Mouse (Mus musculus): Measurements from ENCODE around the gene Ttc23l. TPM values are rescaled to one million over a fixed set of nuclear protein-coding genes. Genes with fewer than 3 reads are reported as not detected.
"Not testable (repeated sequence)": the region's sequence is repeated elsewhere in the genome, so short reads cannot be mapped to it uniquely, and the experiment has no call there.

Gene Ttc23l
- total RNA-seq, 2 experiments from 2014 or later: not detected

- DNase-seq (ENCODE audit: low spot score in 2 of 2): no peak
Measured at GRCm38 (mm10) chr15:10525896-10526295, 32.6 kb downstream of the Ttc23l start.

- DNase-seq (ENCODE audit: low spot score in 2 of 2): no peak
Measured at GRCm38 (mm10) chr15:10515166-10515565, 43.3 kb downstream of the Ttc23l start.

- DNase-seq (ENCODE audit: low spot score in 2 of 2): peak in 1 of 2 experiments; percentile 39
Measured at GRCm38 (mm10) chr15:10506099-10506498, 52.4 kb downstream of the Ttc23l start.

DNA sequence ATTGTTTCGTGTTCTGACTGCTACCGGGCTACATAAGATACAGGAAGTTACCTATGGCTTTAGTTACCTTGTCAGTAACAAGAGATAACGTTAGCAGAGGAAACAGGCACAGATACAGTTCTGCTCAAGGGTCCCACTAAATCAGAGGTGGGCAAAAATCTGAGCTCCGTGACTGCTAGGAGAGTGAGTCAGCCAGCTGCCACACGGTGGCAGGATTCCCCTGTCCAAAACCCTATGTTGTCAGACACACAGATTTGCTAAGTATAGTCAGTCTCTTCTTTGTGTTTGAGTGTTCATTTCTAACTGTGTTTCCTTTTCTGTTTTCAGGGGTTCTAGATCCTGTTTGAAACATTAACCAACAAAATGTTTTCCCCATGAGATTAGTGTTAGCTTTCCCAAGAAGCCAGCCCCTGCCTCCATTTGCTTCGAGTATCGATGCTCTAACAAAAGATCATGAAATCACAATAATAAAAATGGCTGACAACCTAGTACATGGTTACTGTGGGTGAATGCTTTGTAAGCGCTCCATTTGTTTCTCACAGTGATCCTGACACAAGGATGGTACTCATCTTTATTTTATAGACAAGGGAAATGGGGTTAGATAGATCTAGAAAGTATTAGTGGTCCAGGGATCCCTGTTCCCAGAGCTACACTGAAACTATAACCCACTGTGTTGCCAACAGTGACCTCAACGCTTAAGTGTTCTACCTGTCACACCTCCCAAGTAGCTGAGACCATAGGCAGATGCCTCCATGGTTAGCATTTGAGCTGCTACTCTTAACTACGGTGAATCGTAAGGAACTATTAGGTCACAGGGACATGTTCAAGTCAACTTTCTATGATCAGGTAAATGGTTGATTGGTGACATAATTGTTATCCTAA lies 57.4 kb downstream of the Ttc23l start:
- peak; percentile 34 to 56 for DNase-seq (ENCODE audit: low spot score in 2 of 2)

DNA sequence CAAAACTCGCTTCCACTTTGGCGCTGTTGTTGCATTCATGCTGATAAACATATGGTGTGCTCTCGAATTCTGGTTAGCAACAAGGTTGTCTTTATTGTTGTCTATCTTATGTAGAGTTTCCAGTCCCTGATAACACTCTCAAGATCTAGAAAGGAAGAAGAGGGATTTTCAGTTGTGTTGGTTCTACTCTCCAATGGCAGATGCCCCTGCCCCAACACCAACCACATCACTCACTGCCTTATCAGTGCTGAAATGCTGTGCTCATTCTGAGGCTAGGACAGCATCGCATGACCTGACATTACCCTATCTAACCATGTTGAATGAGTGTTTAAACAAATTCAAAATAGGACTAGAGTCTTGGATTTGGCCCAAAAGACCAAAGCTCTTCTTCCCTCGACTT lies 58.4 kb downstream of the Ttc23l start:
- DNase-seq (ENCODE audit: low spot score in 2 of 2): no peak

GRCm38 (mm10) chr15:10499593-10499992 lies 58.9 kb downstream of the Ttc23l start:
- no peak for DNase-seq (ENCODE audit: low spot score in 2 of 2)

DNA sequence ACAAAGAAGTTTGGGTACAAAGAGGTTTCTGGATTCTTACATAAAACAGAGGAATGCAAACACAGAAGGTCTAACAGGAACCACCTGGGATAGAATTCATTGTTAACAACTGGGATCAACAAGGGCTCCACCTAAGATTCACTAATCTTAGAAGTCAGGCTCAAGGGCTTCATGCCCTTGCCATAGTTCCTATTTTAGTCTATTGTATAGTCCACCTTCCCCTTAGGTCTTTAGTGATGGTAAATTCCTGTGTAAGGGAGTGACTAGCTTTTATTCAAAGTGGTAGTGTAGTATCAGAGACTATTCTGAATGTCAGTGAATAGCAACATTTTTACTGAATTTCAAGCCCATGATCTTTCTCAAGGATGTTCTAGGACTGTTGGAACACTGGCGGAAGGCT lies 61.8 kb downstream of the Ttc23l start:
- not testable (repeated sequence) for DNase-seq (ENCODE audit: low spot score in 2 of 2)

GRCm38 (mm10) chr15:10495944-10496343 lies 62.5 kb downstream of the Ttc23l start:
- DNase-seq (ENCODE audit: low spot score in 2 of 2): no peak

GRCm38 (mm10) chr15:10490101-10490500 lies 68.4 kb downstream of the Ttc23l start:
- no peak for DNase-seq (ENCODE audit: low spot score in 2 of 2)

DNA sequence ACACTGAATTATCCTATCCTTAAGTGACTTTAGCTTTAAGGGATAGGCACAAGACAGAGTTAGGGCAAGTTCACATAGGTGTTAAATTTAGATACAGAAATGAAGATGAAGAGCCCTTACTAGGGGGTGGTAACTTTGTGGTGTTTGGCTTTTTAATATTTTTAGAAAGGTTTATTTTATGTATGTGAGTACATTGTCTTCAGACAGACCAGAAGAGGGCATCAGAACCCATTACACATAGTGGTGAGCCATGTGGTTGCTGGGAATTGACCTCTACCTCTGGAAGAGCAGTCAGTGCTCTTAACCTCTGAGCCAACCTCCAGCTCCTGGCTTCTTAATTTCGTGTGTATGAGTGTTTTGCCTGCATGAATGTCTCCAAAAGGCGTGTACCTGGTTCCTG lies 71.2 kb downstream of the Ttc23l start:
- DNase-seq (ENCODE audit: low spot score in 2 of 2): no peak

DNA sequence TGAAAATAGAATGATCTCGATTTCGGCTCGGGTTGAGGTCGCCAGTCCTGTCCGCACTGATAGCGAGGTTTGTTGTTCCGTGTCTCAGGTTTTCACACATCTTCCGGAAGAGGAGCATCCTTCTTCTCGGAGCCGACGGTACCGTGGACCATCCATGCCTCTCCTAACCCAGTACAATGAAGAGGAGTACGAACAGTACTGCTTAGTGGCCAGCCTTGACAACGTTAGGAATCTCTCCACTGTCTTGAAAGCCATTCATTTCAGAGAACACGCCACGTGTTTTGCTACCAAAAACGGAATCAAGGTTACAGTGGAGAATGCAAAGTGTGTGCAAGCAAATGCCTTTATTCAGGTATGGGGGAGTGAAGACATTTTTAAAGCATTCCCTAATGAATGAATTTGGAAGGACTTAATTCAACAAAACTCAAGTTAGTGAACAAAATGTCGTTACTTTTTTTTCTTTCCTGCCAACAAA lies 72.1 kb downstream of the Ttc23l start:
- no peak for DNase-seq (ENCODE audit: low spot score in 2 of 2)

DNA sequence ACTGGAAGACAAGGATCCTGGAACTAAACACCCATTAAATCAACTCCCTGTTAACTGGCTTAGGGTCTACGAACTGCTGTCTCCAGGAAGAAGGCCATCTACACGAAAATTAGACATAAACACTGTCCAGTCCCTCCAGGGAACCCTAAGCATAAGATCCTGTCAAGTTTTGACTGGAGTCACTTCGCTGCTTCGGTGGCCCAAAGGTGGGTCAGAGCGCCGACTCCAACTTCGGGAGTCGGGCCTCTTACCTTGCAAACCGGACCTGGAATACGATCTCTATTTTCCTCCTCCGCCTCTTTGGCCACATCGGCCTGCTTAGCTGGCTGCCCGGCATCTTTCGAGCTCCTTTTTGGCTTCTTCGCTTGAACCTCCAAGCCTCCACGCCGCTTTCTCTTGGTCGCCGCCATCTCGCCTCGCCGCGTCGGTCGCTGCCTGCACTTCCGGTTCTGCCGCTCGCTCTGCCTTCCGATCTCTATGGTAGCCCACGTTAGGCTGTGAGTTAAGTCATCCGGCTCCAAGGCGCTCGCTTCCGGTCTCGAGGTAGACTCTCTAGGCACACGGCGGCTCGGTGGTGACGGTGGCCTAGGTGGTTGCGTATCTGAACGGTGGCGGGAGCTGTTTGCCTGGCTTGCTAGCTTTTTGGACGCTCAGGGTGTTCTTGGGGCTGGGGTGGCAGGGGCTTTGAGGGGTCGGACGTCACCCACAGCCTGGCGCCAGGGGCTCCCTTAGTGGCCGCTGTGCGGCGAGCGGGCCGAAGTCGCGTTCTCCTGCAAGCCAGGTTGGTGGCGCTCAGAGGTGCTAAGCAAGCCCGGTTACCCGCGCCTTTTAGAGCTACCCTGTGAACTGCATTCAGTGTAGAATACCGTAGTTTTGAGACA lies 72.7 kb downstream of the Ttc23l start, which contains the start of the genes Brix1 and Rad1:
Brix1 (minus strand) TSS at position 464 of the 881 bp plus-strand sequence.
Rad1 (plus strand) TSS at position 535 of the 881 bp plus-strand sequence.
- peak; percentile 73 to 90 for DNase-seq (ENCODE audit: low spot score in 2 of 2)

- DNase-seq (ENCODE audit: low spot score in 2 of 2): no peak
Measured at GRCm38 (mm10) chr15:10470941-10471340, 87.5 kb downstream of the Ttc23l start.

GRCm38 (mm10) chr15:10470151-10470831 lies 88.2 kb downstream of the Ttc23l start, which contains the start of gene Dnajc21:
Gene Dnajc21, minus strand, starts transcription at chr15:10470516.
- peak; percentile 78 to 89 for DNase-seq (ENCODE audit: low spot score in 2 of 2)

- DNase-seq (ENCODE audit: low spot score in 2 of 2): no peak
Measured at GRCm38 (mm10) chr15:10469641-10470150, 88.8 kb downstream of the Ttc23l start.

DNA sequence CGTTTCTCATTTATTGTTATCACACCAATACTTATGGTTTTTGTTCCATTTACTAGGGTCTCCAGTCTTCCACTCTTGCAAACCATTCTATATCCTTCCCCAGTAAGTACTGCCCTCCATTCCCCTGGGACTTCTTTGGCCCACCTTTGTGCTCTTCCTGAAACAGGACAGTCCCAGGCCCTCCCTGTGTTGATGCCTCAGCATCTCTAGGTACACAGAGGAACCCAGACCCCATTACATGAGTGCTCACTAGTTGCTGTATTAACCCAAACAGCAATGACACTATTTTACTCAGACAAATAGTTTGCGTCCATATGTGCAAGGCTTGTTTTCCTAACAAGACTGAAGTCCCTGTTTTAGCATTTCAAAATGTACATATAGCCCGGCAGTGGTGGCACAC lies 89.7 kb downstream of the Ttc23l start:
- DNase-seq (ENCODE audit: low spot score in 2 of 2): no peak

GRCm38 (mm10) chr15:10464678-10465077 lies 93.8 kb downstream of the Ttc23l start:
- DNase-seq (ENCODE audit: low spot score in 2 of 2): no peak

DNA sequence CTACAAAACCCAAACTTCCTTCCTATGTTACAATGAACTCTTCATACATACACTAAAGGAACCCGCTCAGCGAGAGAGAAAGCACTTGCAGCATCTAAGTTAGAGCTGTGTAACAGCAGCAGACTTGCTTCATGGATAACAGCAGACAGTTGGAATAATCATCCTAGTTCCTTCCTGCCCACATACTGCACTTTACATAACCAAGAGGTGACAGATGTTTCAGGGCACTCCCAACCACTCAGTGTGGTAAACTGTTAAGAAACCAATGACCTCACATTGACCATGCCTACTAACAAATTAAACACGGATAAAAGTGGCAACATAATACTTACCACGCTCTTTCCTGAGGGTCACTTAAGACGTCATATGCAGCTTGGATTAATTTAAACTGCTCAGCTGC lies 94.9 kb downstream of the Ttc23l start:
- no peak for DNase-seq (ENCODE audit: low spot score in 2 of 2)

- no peak for DNase-seq (ENCODE audit: low spot score in 2 of 2)
Measured at GRCm38 (mm10) chr15:10460986-10461385, 97.5 kb downstream of the Ttc23l start.
